Mouse (Mus musculus) embryo, embryonic 11 days (tissue): Measurements from ENCODE around the gene Creb5.

Experiments used
- DNase-seq: peaks from one replicate; pipeline ENCODE4 v3.0.0-alpha.2; 2015

The Creb5 gene

DNA sequence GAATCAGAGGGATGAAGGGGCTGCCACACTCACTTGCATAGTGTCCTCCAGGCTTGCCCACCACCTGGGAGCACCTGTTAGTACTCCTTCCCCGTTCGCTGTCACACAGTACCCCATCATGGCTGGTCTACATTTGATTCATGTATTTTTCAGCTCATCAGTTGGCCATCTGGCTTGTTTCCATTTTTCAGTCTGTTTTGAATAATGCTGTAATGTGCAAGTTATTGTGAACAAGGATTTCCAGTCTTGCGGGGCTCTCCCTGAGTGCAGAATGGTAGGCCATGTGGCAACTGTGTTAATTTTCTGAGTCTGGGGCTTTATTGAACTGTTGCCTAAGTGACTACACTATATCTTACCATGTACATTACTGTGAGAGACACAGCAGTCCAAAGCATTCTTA, 369.4 kb downstream of the Creb5 start:
- DNase-seq, result no peak

DNA sequence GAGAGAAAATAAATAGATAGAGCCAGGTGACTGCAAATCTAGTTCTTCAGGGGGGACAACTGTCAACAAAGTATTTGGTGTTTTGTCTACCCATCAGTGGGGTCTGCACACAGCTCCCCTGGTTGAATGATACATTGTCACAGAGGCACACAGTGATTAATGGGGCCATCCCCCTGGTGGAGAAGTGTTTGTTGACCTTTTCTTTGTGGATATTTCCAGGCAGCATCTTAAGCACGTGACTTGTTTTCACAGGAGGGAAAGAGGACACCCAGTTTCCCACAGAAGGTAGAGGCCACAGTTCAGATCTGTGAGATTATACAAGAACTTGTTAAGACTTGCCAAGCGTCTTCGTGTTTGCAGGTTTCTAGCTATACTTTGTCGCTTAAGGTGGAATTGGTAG, 370.4 kb downstream of the Creb5 start:
- no peak for DNase-seq

DNA sequence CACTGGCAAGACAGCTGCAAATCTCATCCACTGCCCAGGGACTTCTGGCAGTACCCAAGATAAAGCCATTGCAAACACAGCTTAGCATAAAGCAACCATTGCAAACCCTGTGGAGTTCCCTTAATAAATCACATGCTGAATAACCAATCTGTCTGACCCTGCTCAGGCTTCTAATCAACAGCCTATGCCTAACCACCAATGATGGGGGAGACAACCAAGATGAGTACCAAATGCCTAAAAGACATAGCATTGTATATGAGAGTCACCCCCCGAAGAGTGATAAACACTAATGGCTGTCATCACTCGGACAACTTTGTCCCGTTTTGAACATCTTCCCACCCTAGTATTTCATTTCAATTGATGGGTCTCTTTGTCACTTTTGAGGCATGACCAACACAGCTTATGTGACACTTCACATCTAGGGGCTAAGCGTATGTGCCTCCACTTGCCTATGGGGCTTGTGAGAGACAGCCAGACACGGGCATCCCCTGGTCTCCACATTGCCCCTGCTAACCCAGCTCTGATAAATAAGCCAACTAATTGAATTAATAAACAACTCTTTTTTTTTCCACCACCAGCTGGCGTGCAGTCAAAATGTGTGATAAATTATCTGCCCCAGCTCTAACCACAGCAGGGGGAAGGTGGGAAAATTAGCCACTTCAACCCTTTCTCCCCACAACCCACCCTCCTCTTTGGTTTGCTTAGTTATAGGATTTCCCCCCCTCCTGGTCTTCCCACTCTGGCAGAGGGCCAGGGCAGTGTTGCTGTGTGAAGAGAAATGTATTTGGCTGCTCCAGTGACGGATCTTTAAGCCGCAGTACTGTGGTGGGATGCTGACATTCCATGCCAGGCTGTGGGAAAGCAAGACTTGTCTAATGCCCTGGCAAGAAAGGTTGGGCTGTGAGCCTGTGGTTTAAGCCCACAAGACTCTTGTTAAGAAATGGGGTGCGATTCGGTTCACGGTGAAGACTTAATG, 376.1 kb downstream of the Creb5 start:
- DNase-seq, result no peak

DNA sequence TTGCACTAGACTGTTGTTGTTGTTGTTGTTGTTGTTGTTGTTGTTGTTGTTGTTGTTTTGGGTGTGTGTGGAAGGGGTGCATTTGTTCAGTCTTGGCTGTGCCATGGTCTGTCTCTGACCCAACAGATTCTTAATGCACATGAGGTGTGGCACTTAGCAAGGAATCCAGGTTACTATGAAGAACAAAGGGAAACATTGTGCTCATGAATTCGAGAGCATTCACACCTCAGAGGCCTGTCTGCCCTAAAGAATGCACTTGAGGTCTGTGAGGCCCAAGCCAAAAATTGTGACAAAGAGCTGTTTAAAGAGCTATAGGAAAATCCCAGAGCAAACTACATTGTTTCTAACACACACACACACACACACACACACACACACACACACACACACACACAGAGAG, 377.7 kb downstream of the Creb5 start:
- no peak for DNase-seq

DNA sequence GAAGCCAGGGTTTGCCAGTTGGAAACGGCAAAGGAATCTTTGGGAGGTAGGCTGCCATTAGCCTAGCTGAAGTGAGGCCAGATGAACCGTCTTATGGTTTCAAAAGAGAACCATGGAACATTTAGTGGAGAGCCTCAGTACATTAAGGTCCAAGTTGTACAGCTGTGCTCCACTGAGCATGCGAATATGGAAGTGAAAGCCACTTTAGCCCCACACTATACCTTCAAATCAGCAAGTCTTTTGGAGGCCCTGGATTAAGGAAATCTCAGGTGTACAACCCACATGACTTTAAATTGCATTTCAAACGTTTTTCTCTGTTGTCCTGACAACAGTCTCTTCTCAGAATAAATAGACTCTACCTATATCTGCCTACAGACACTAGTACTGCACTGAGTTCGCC, 379.4 kb downstream of the Creb5 start:
- DNase-seq, result no peak

DNA sequence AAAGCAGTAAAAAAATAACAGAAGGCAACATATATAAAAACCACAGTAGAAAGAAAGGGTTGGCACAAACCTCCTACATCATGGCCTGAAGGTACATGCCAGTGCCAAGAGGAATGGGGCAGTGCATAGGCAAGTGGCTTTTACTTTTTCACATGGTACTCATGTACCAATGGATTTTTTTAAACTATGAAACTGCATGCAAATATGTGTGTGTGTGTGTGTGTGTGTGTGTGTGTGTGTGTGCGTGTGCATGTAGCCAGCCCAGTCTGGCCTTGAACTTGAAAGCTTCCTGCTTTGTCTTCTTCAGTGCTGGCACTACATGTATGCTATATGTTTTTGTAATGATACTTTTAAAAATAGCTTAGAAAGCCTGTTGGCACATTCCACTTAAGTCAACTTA, 391.2 kb downstream of the Creb5 start:
- no peak for DNase-seq

DNA sequence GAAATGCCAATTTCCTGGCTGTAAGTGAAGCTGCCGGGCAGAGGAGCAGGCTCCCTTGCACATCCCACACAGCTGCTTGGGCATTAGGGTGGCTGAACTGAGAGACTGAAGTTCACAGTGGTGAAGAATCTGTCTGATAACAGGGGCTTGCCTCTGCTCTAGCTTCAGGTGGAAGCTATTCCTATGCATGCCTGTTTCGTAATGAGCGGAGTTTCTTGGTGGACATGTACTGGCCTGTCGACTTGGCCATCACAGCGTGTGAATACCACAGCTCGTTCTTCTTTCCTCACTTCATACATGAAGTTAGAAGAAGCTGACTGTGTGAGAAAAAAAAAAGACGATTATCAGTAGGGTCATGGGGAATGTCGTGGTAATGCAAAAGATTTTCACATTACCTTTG, 393.0 kb downstream of the Creb5 start:
- DNase-seq, result no peak

DNA sequence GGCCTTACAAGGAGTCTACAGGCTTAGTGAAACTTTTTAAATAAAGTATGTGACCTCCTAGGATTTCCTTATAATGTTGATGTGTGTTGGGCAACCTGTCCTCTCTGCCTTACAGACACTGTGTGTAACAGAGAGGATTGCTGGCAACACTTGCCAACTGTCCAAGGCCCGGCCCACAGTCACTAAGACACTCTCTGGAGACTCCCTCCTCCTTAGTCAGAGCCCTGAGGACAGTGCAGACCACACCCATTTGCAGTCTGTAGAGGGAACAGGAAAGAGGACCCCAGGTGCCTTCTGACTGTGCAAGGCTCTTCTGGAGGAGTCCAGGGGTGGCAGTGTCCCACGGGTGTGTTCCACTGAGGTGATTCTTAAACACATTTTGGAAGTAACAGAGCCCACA, 397.3 kb downstream of the Creb5 start:
- DNase-seq, result no peak

DNA sequence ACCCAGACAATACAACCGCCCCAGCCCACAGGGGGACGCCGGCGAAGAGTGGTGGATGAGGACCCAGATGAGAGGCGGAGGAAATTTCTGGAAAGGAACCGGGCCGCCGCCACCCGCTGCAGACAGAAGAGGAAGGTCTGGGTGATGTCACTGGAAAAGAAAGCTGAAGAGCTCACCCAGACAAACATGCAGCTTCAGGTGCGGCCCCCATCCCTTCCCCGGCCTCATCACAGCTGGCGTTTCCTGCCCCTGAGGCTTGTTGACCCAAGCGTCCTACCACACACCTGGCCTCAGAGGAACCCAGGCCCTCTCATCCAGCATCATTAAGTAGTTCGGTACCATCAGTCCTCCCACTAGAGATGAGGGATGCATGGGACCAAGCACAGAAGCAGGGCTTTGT, 398.3 kb downstream of the Creb5 start:
- no peak for DNase-seq

DNA sequence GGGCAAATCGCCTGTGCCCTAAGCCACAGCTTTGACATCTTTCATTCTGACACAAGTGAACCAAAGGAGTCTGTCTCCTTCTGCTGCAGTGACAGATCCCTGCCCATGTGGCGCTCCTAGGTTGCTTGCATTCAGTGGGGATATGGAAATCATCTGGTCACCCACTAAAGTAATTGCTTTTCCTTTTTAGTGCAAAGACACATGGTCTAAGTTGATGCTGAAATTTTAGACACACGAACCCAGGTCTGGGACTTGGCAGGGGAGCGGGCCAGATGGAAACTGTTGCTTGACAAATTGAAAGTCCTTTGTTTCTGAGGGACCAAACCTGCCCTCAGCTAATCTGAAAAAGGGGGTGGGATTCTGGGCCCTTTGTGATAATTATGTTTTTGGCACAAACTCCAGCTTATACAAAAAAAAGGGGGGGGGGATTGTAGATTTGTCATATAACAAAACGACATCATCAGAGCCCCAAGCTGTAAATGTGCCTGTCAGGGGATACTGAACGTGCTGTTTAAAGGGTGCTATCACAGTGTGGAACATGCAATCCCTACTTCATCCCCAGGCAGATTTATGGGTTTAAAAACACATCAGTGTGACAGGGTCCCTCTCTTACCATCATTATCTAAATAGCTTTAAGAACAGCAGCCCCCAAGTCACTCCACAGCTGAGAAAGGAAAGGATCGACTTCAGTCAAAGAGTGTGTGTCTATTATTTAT, 401.9 kb downstream of the Creb5 start:
- DNase-seq, result peak; percentile 47

DNA sequence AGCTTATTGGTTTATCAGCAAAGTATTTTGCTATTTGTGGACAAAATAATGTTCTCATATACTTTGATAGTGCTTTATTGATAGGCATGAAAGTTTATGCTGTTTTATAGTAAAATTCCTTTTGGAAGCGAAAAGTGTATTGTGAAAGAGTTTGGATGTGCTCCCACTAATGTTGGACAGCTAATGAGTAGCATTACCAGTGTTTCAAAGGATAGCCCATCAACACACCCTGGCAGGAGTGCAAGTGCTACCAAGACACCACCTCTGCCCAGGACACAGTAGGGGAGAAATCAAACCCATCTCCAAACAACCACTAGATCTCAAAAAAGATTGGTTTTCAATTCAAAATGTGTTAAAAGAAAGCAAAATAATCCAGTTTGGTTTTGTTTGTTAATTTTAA, 403.9 kb downstream of the Creb5 start:
- no peak for DNase-seq

DNA sequence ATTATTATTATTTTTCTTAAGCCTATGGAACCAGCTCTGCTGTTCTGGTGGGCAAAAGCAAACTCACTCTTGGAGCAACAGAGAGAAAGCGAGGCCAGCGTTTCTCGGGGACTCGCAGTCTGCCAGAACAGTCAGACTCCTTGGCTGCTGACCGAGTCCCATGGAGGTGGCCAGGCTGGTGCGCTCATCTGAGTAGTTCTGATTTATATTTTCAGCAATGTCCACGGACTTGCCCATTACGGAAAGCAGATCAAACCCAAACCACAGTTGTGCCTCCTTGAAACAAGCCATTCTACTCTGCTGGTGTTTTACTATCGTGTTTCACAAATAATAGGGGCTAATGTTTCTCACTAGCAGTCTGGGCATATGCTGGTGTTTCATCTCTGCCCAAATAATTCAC, 408.1 kb downstream of the Creb5 start:
- peak; percentile 34 for DNase-seq

DNA sequence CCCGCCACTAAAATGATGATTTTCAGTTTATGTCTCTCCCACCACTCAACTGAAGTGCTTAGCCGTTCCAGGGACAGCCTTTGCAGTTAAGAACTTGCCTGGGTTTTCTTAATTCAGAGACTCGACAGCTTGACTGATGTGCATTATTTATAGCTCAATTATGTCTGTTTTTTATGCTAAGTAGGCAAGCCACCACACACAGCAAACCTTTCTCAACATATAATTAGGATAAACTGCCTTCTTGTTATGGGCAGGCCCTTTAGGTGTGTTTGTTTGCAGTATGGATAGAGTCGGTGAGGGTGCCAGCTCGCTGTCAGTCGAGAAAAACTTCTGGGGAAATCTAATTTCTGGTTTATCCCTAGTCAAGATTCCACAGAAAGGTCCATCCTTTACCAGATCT, 409.4 kb downstream of the Creb5 start:
- DNase-seq, result no peak

DNA sequence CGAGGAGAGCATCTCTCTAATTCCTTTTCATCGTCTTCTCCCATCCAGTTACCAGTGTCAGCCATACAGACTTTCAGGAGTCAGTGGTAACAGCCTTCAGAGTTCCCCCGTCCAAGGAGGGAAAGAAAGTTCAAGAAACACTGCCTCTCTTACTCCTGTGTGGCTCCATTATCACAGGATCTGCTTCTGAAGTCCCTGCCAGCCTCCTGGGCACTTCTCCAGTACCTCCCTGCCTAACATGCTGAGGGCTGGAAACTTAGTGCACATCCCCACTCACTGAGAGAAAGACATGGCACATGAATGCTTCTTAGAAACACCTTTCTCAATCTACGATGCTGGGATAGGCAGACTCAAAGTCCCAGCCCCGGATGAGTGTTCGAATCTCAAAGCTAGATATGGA, 409.9 kb downstream of the Creb5 start:
- DNase-seq, result no peak

DNA sequence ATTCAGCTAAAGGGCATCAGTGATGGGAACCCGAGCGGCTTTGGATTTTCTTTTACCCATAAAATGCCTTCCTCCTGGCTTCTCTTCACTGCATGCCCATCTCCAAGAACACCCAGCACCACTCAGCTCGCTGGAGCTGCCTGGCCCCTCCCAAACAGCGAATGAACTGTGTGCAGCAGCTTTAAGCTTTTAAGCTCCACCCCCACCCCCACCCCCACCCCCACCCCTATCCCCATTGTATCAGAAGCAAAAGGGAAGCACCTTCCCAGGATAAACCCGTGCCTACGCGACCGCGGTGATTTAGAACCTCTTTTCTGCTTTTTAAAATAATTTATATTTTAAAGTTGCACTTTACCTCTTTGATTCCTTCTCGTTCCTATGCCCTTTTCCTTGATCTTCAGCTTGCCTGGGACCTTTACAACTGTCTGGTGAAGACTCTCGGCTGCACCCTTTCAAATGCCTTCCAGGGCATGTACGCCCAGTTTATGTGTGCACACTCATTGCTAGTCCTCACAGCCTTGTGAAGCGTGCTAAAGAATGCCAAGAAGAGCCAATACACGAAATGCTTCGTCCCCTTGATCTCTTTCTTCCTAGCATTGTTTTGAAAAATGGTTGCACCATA, 411.2 kb downstream of the Creb5 start:
- peak; percentile 78 for DNase-seq

DNA sequence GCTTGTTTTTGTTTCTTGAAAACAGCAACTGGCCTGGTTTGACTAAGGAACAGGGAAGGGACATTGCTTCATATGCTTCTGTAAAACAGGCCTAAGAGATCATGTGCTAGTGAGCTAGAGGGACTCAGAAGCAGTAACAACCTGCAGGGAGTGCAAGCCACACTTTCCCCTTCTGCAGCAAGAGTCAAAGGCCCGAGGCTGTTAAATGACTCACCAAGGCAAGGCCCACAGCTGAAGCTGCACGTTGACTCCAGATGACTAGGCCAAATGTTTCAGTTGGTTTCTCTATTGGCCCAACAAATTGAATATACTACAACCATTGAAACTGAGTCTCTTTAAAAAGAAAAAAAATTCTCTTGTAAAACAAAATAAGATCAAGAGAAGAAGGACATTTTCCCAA, 417.4 kb downstream of the Creb5 start:
- DNase-seq, result no peak

DNA sequence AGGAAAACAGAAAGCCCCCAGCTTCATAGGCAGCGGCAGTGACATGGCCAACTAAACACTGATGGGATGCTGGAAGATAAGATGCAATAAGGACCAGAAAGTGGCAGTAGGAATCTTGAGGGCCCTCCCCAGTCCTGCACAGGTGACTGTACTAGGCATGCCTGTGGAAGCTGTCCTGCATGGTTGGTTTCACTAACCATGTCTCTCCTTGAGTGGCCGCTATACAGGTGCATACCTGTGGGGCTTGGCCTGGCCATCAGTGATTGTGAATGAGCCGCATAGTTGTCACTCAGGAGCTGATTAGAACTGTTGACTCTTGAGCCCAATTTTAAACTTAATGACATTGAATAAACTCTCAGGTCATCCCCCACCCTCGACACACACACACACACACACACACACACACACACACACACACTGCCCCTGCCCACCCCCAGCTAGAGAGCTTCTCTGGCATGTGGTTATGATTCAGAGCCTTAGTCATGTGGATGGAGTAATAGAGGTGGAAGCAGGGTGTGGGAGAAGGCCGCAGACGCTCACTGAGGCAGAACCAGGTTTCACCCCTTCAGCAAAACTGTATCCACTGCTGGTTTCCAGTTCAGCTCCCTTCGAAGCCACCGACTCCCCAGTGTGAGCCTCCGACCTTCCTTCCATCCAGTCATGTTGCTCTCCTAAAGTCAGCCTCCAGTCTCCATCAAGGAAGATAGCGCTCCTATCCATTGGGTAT, 419.7 kb downstream of the Creb5 start:
- no peak for DNase-seq

DNA sequence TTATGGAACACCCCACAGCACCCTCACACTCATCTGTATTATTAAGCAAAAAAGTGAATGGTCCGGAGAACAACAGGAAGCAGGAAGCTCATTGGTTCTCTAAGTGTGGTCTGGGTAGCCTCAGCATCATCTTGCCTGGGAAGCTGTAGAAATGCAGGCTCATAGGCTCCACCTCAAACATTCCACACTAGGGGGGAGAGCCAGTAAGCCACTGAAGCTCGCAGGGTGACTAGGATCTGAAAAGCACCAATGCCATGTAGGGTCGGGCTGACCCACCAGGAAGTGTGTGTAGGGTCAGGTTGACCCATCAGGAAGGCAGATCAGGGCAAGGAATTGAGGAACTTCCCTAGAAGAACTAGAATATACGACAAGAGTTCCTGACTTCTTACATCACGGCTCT, 420.7 kb downstream of the Creb5 start:
- DNase-seq, result no peak

DNA sequence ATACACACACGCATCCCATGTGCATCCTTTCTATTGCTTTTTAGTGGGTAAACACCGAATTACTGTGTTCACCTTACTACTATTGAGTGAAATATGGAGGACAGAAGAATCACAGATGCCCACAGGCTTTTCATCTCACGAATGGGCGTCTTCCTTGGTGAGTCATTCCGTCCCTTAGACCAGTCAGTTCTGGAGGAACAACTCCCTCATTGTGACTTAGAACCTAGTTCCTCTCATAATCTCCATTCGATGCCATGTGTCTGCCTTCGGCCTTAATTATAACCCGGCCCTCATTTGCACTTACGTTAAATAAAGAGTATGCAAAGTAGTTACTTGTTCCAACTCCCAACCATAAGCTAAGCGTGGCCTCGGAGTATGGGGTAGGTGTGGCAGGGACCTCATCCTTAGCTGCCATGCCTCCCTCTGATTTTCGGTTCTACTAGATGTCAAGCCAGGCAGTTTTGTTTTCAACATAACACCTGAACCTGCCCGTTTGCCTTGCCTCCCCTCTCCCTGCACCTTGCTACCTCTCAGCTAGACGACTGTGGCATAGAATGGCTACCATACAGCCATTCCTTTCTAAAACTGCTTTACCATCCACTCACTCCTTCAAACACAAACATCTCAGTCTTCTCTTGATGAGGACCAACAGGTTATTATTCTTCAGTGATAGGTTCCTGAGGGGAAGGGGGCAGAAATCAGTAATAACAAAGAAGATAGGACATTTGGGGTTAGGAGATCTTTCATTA, 422.8 kb downstream of the Creb5 start:
- DNase-seq, result no peak

DNA sequence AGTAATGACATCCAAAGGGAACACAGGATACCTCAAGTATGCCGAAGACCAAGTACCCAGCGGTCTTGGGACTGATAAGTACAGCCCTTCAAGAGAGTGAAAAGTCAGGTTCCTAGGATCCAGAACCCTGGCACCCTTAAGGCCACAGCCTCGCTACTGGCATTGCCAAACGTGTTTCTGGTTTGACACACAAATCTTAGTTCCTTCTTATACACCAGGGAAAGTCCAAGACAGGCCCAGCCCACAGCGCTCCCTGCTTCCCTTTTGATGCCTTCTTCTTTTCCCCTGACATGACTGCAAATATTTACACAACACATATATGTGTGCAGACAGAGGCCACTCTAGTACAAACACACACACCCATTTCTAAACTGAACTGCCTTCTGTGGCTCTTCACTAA, 423.5 kb downstream of the Creb5 start:
- no peak for DNase-seq

DNA sequence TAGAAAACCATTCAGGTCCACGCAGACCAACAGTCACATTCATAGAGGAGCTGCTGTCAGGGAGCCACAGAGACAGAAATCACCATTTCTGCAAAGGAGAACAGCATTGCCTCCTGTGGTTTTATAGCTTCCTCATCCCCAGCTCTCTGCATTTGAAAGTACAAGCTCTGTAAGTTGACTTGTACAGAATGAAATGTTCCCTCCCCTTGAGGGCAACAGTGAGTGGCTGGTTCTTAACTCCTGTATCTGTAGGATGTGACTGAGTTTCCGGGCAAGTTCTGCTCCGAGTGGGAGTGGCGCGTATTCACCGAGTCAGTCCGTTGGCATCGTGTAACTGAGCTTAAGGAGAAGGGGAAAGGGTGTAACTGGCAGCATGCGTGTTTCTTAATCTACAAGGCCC, 426.1 kb downstream of the Creb5 start:
- DNase-seq, result no peak

DNA sequence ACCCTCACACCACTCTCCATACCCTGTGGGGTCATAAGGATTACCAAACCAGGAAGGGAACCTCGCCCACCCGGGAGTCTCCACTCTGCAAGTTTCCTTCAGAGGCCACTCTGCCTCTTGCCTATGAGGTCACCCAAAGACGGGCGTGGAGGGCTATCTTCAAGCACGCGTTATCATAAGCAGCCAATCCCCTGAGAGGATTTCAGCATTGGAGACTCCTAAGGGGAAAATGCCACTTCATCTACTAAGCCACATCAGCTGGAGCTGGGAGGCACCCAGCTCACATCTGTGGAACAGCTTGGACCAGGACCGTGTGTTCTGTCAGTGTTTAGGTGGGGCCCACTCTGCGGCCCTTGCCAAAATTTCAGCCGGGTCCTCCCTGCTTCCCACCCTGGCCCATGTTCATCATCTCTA, 427.8 kb downstream of the Creb5 start:
- no peak for DNase-seq
